Mouse (Mus musculus) heart, postnatal 25 days (tissue): Measurements from ENCODE around the gene Ifi35. TPM values are rescaled to one million over a fixed set of nuclear protein-coding genes. Genes with fewer than 3 reads are reported as not detected.
"Not testable (repeated sequence)": the region's sequence is repeated elsewhere in the genome, so short reads cannot be mapped to it uniquely, and the experiment has no call there.

Experiments
- DNase-seq: peaks from one replicate; pipeline ENCODE4 v3.0.0; 2022; ENCODE audit warnings: low spot score
- intact Hi-C: fragments of 180-260 bp; cut with DNase I; formaldehyde crosslinking; loops from one replicate; pipeline ENCODE4 v1.15.1; 2025
- total RNA-seq, 2 experiments: library from RNA; stranded (reverse); gene quantifications; 2 replicates each; pipeline ENCODE4 v1.2.3; 2021

Gene Ifi35
- total RNA-seq: 10 to 100 TPM; 12.0 to 13.7 TPM

- intact Hi-C loops: loop anchor here (2.0 kb wide), 1 partner anchor 14 kb away; no protein-coding TSS in a partner anchor
- DNase-seq: peak; percentile 74
Observed at GRCm38 (mm10) chr11:101448274-101448746, at the start of gene Ifi35. Ifi35 (plus strand) TSS chr11:101448407.

- no peak for DNase-seq
- intact Hi-C loops: no loop called here
Observed at GRCm38 (mm10) chr11:101415306-101415705, 32.9 kb upstream of the Ifi35 start.

DNA sequence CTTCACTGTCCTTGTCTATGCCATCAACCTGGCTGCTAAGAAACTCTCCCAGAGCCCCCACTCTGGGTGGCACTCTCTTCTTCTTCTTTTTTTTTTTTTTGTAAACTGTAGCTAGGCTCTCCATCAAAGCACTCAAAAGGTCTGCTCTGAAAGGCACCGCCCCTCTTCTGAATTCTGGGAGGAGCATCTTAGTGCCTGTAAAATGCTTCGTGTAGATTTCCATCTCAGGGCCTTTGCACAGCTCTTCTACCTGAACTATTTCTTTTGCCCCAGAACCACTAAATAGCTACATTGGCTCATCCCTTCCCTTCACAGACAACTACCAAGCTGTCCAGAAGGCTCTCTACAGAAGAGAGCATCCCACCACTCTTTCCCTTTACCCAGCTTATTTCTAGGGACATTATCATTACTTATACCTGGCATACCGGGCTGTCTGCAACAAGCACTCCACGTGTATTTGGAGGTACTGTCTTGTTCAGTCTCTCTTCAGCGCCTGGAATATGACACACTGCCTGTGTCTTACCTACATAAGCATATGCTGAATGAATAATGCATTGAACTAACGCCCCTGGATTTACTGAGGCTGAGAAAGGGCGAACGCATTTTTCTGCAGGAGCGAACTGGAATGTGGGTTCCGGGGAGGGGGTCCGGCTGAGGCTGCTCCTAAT is 31.6 kb upstream of the Ifi35 start:
- no peak for DNase-seq
- intact Hi-C loops: no loop called here

DNA sequence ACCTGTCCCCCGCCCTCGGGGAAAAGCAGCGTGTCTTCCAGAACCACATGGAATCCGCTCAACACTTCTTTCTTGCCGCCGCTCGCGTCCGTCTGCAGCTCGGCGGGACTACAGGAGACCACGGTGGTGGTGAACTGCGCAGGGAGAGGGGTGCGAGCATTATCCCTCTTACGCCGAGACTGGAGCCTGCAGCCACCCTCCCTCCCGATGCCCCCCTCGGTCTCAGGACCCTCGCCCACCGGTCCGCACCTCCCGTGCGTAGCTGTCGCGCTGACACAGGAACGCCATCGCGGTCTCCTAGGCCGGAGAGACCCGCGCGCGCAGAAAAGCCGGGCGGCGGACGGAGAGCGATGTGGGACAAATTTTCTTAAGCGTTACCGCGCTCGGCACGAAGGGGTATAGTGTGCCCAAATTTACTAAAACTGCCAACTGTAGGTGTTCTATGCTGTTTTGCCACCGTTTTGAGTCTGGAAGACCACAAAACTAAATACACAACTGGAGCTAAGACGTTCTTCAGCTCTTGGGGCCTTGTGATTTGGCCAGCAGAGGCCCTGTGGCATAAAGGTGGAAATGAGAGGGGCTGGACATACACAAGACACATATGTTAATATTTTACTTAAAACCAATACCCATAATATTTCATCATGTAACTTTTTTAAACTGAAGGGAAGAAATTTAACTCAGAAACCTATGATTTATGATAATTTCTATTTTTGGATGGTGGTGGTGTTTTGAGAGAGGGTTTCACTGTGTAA is 30.9 kb upstream of the Ifi35 start, which contains the start of gene Aarsd1:
Gene Aarsd1 (minus strand): TSS at position 515 of the 755 bp plus-strand sequence.
- intact Hi-C loops: no loop called here
- peak; percentile 74 for DNase-seq

DNA sequence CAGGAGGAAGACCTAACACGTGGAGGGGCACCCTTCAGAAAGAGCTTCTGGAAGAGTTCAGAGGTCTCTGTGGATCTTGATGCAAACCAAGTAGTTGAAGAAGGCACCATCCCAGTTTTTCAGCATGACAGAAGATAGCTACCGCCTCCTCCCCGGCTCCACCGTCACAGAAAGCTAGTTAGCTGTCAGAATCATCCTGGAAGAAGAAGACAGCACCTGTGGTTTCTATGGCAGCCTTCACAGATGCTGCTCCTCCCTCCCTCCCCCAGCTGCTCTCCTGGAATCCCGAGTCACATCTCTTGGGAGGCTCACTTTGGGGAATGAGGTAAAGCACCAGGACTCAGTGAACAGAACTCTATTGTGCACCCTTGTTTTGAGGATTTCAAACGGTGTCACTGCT is 29.2 kb upstream of the Ifi35 start:
- intact Hi-C loops: no loop called here
- DNase-seq: no peak

DNA sequence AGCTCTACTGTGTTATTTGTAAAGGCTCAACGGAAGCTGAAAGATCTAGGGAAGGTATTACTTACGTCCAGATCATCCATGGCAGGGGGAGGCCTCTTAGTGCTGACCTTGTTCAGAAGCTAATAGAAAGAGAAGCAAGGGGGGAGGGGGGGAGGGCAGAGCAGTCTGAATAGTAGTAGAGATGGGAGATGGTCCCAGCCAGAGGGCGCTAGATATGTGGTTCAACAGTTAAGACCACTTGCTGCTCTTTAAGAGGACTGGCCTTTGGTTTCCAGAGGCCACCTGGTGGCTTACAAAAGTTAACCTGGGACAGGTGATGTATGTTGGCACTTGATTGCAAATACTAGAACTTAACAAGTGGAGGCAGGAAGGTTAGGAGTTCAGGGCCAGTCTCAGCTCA is 28.6 kb upstream of the Ifi35 start:
- DNase-seq: no peak
- intact Hi-C loops: no loop called here

GRCm38 (mm10) chr11:101420148-101420547 is 28.1 kb upstream of the Ifi35 start:
- intact Hi-C loops: no loop called here
- DNase-seq: no peak

- intact Hi-C loops: no loop called here
- DNase-seq: no peak
Observed at GRCm38 (mm10) chr11:101424105-101424851, 23.9 kb upstream of the Ifi35 start, which contains the start of gene Gm27029. Gm27029 (minus strand) TSS chr11:101424796.

GRCm38 (mm10) chr11:101424925-101425813 is 23.0 kb upstream of the Ifi35 start, which contains the start of the genes Rundc1 and Ptges3l:
Rundc1 (plus strand) TSS chr11:101425085.
Ptges3l (minus strand) TSS chr11:101425333.
- peak; percentile 94 for DNase-seq
- intact Hi-C loops: no loop called here

DNA sequence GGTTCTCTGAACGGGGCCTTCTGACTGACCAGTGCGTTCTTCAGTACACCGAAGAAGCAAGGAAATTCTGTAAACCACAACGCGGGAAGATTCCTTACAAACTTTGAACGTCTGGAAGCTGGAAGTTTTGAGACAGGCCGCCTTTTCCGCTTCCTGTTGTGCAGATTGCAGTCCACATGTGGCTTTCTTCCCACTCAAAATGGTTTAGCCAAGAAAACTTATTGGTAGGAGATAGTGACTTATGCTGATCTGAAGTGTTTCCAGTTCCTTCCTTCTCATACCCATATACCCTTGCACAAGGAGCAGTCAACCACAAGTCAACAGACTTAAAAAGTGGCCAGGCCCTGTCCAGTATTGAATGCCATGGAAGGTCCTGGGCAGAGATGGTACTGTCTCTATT is 22.0 kb upstream of the Ifi35 start:
- intact Hi-C loops: no loop called here
- DNase-seq: no peak

GRCm38 (mm10) chr11:101431327-101431726 is 16.9 kb upstream of the Ifi35 start:
- no peak for DNase-seq
- intact Hi-C loops: no loop called here

DNA sequence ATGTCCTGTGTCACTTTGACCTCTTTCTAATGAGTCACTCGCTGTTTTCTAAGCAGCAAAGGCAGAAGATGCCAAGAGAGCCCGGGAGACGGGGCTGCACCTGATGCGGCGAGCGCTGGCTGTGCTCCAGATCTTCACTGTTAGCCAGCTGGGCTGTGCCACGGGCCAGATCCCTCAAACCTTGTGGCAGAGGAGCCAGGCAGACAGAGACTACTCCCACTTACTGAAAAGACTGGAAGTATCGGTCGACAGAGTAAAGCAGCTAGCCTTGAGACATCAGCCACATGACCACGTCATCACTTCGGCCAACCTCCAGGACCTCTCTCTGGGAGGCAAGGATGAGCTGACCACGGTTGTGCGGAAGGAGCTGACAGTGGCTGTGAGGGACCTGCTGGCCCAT is 14.8 kb upstream of the Ifi35 start:
- DNase-seq: no peak
- intact Hi-C loops: no loop called here

DNA sequence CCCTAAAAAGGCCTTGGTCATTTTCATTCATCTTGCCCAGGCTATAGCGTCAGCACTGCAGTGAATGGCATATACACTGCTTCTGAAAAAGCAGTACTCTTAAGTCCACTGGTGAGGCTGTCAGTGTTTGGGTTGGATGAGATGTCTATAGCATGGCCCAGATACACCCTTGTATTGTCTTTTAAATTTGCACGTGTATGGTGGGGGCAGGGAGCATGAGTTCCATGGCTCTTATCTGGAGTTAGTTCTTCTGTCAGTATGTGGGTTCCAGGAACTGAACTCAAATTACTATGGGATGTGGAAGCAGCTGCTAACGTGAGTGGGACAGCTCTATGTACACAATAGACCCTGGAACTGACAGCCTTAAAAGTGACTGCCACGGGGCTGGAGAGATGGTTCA is 12.4 kb upstream of the Ifi35 start:
- DNase-seq: no peak
- intact Hi-C loops: no loop called here

- DNase-seq: no peak
Observed at GRCm38 (mm10) chr11:101436916-101437315, 11.3 kb upstream of the Ifi35 start.

GRCm38 (mm10) chr11:101438006-101438405 is 10.2 kb upstream of the Ifi35 start:
- intact Hi-C loops: not testable (repeated sequence)

More at GRCm38 (mm10) chr11:101436916-101437315, 11.3 kb upstream of the Ifi35 start:
- intact Hi-C loops: no loop called here

DNA sequence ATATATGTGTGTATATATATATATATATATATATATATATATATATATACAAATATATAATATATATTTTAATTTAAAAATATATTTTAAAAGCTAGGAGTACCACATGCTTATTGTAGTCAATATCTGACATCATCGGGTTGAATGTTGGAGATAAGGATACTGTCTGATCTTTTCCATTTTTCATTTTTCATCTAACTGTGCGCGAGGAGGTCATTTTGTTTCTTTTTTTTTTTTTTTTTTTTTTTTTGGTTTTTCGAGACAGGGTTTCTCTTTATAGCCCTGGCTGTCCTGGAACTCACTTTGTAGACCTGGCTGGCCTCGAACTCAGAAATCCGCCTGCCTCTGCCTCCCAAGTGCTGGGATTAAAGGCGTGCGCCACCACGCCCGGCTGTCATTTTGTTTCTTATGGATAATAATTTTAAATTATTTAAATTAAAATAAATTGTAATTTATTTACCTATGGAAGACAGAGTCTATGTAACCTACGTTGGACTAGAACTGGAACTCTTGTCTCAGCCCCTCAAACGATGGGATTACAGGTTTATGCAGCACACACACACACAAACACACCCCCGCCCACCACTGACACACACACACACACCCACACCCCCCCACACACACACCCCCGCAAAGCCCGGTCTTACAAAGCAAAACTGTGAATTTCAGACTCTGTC is 6.6 kb upstream of the Ifi35 start:
- intact Hi-C loops: not testable (repeated sequence)

More at GRCm38 (mm10) chr11:101438006-101438405, 10.2 kb upstream of the Ifi35 start:
- not testable (repeated sequence) for DNase-seq

GRCm38 (mm10) chr11:101442127-101442693 is 6.0 kb upstream of the Ifi35 start, which contains the start of gene Rpl27:
Rpl27 (plus strand) TSS chr11:101442298.
- intact Hi-C loops: no loop called here

More for the DNA sequence above, 6.6 kb upstream of the Ifi35 start:
- DNase-seq: not testable (repeated sequence)

DNA sequence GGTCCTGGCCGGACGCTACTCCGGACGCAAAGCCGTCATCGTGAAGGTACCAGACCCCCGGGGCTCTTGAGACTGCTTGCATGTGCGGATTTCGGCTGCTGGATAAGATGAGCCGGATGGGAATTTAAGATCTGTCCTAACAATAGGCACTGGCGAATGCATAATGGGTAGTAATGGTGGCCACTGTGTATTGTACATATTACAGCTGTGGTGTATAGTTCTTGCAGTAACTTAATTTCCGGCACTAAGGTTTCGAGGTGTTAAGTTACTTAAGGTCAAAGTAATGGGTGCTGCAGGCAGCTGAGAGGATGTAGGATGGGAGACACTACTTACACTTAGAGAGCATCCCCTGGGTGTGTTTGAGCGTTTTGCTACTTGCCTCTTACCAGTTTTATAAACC is 5.4 kb upstream of the Ifi35 start:
- intact Hi-C loops: no loop called here
- no peak for DNase-seq

More at GRCm38 (mm10) chr11:101442127-101442693, 6.0 kb upstream of the Ifi35 start, which contains the start of gene Rpl27:
- DNase-seq: peak; percentile 97
